Mouse (Mus musculus) layer of hippocampus, postnatal 14 days (tissue): ENCODE results near the gene Rbm24. TPM values are rescaled to one million over a fixed set of nuclear protein-coding genes. Genes with fewer than 3 reads are reported as not detected.
A peak's percentile ranks its signal among the peaks of the same experiment; 100 is the strongest.

ENCODE experiments used
- DNase-seq, 2 experiments: peaks; one replicate each; pipeline ENCODE4 v3.0.0; 2021 to 2022; ENCODE audit warnings: low spot score in 2 of 2, mixed read lengths in 1 of 2
- total RNA-seq, 2 experiments: library from RNA; stranded (reverse); gene quantifications; 2 replicates each; pipeline ENCODE4 v1.2.3; 2021

Rbm24 gene
- total RNA-seq, 2 experiments from 2014 or later: 15.4 to 17.2 TPM

GRCm38 (mm10) chr13:46433880-46434560 is 15.8 kb downstream of the Rbm24 start:
- DNase-seq: peak in 1 of 2 experiments; percentile 29

GRCm38 (mm10) chr13:46438960-46439359 is 20.7 kb downstream of the Rbm24 start:
- no peak for DNase-seq

GRCm38 (mm10) chr13:46444021-46444420 is 25.8 kb downstream of the Rbm24 start:
- no peak for DNase-seq

GRCm38 (mm10) chr13:46446062-46446461 is 27.8 kb downstream of the Rbm24 start:
- no peak for DNase-seq

- DNase-seq: no peak
These were observed 30.0 kb downstream of the Rbm24 start for GRCm38 (mm10) chr13:46448276-46448675.

GRCm38 (mm10) chr13:46449955-46450354 is 31.7 kb downstream of the Rbm24 start:
- no peak for DNase-seq

GRCm38 (mm10) chr13:46450623-46451022 is 32.4 kb downstream of the Rbm24 start:
- no peak for DNase-seq

- no peak for DNase-seq
These were observed 33.3 kb downstream of the Rbm24 start for GRCm38 (mm10) chr13:46451548-46451947.

GRCm38 (mm10) chr13:46459546-46459945 is 41.3 kb downstream of the Rbm24 start:
- DNase-seq: no peak

- peak in 1 of 2 experiments; percentile 31 for DNase-seq
These were observed 44.0 kb downstream of the Rbm24 start for GRCm38 (mm10) chr13:46462280-46462679.

GRCm38 (mm10) chr13:46463764-46464163 is 45.5 kb downstream of the Rbm24 start:
- peak in 1 of 2 experiments; percentile 14 for DNase-seq

GRCm38 (mm10) chr13:46468251-46468650 is 50.0 kb downstream of the Rbm24 start:
- no peak for DNase-seq

- no peak for DNase-seq
These were observed 51.3 kb downstream of the Rbm24 start for GRCm38 (mm10) chr13:46469536-46469935.

Other genes starting within 250 kb of the Rbm24 start
- gene Stmnd1, start 144.7 kb upstream of the Rbm24 start, total RNA-seq: under 1 TPM in 1 of 2 experiments, not detected in 1; 0.23 TPM
- 100 to 1,000 TPM; 131 to 140 TPM for gene Cap2, start 83.4 kb downstream of the Rbm24 start, total RNA-seq